Mouse (Mus musculus) heart, embryonic 16.5 days (tissue): ENCODE measurements around the gene Zfp410. TPM values are rescaled to one million over a fixed set of nuclear protein-coding genes. Genes with fewer than 3 reads are reported as not detected.
A peak's percentile ranks its signal among the peaks of the same experiment; 100 is the strongest.

ENCODE experiments used
- ATAC-seq: fragments of 200-750 bp; cut with Nextera tagmentation; replicated peaks from 2 replicates; pipeline ENCODE4 v1.8.0; 2017; ENCODE audit warnings: moderate number of reproducible peaks; ENCODE audit not compliant: insufficient read depth, low FRiP score; ENCODE audit errors: extremely low read depth
- H3K27ac ChIP-seq: fragments of 300-500 bp; sonication (generic); 2 replicates; pipeline ENCODE4 v1.5.1; 2014; ENCODE audit warnings: mild to moderate bottlenecking, low read length, control low read depth, moderate library complexity
- H3K27me3 ChIP-seq: fragments of 300-500 bp; sonication (generic); 2 replicates; pipeline ENCODE4 v1.6.1; 2014; ENCODE audit warnings: low read length, mixed read lengths; ENCODE audit not compliant: control insufficient read depth, insufficient read depth
- H3K36me3 ChIP-seq: fragments of 300-500 bp; sonication (generic); 2 replicates; pipeline ENCODE4 v1.6.1; 2014; ENCODE audit not compliant: control insufficient read depth, insufficient read depth
- H3K4me1 ChIP-seq: fragments of 300-500 bp; sonication (generic); 2 replicates; pipeline ENCODE4 v1.6.1; 2014; ENCODE audit warnings: low read length, mixed read lengths; ENCODE audit not compliant: control insufficient read depth, insufficient read depth
- H3K4me2 ChIP-seq: fragments of 300-500 bp; sonication (generic); 2 replicates; pipeline ENCODE4 v1.6.1; 2014; ENCODE audit warnings: low read depth, mild to moderate bottlenecking, control low read depth, low read length
- H3K4me3 ChIP-seq: fragments of 300-500 bp; sonication (generic); 2 replicates; pipeline ENCODE4 v1.5.1; 2014; ENCODE audit warnings: mild to moderate bottlenecking, control low read depth, low read length
- H3K9ac ChIP-seq: fragments of 300-500 bp; sonication (generic); 2 replicates; pipeline ENCODE4 v1.6.1; 2014; ENCODE audit warnings: low read length, control low read depth
- H3K9me3 ChIP-seq: fragments of 300-500 bp; sonication (generic); replicated peaks from 2 replicates; pipeline ENCODE4 v1.6.1; 2016; ENCODE audit warnings: low read length; ENCODE audit not compliant: control insufficient read depth
- WGBS: fragments of 180-500 bp; shearing (Covaris S2); extraction: QIAGEN DNeasy Blood & Tissue Kit; methylation state at CpG from one replicate; pipeline ENCODE4 v1.1.7; 2014; 5-methylcytosine and 5-hydroxymethylcytosine counted together
- polyA plus RNA-seq: library from polyadenylated mRNA; unstranded; fragments of >200 nt; fragmentation: Nextera tagmentation; extraction: Ambion mirVana; gene quantifications from 2 replicates; pipeline ENCODE4 v1.2.1, GENCODE M21; 2015

The Zfp410 gene
- polyA plus RNA-seq, 1 experiment from 2014 or later = 54.0 TPM

GRCm38 (mm10) chr12:84284885-84285592, 31.6 kb upstream of the Zfp410 start, which contains the start of gene Ptgr2:
TSS of gene Ptgr2 (plus strand) at chr12:84285232.
- WGBS = under 1% methylated on average over 39 of the region's 39 CpGs
- 0 out of 2 replicates have a peak, but pooled peaks cover under 1% of the 10 kb centered on the region for H3K36me3 ChIP-seq
- H3K4me1 ChIP-seq = peaks cover 16% of the 10 kb centered on the region; the same call in 1 of the 2 replicates
- H3K9me3 ChIP-seq = no peaks in the 10 kb centered on the region
- H3K4me3 ChIP-seq = peak within 1 kb of the TSS; percentile 78
- H3K27ac ChIP-seq = peak within 1 kb of the TSS; percentile 94
- ATAC-seq = peak; percentile 98
- no peaks in the 10 kb centered on the region for H3K27me3 ChIP-seq
- H3K9ac ChIP-seq = peak within 1 kb of the TSS; percentile 89
- peak within 1 kb of the TSS; percentile 66 for H3K4me2 ChIP-seq

DNA sequence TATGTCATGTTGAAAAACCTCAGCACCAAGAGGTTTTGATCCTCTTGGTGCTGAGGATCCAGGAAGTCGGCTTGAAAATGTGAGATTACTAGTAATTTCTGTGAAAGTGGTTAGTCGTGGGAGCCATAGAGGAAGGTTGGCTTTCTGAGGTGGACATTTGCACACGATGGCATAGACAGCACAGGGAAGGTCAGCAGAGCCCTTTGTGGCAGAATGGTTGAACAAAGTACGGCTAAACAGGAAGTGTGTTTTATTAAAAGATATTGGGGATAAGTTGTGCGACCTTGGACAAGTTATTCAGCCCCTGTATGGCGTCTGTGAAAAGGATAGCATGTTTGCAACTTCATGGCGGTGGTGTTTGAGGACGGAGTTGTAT, 31.1 kb upstream of the Zfp410 start:
- no peak for ATAC-seq
- Histone ChIP-seq H3K9me3 (no peaks in the 10 kb centered on the region), H3K4me2 (peak overlapping the region; percentile 66), H3K9ac (peak overlapping the region; percentile 89), H3K36me3 (0 out of 2 replicates have a peak, but pooled peaks cover 3% of the 10 kb centered on the region), H3K27me3 (no peaks in the 10 kb centered on the region), H3K4me1 (peaks cover 16% of the 10 kb centered on the region; the same call in 1 of the 2 replicates), H3K4me3 (peak overlapping the region; percentile 78), H3K27ac (peak overlapping the region; percentile 94)
- 18% methylated on average over 8 of the region's 8 CpGs for WGBS

- Histone ChIP-seq H3K4me3 (no peak overlapping the region), H3K27ac (no peak overlapping the region), H3K4me2 (no peak overlapping the region), H3K27me3 (no peaks in the 10 kb centered on the region), H3K4me1 (peaks cover 16% of the 10 kb centered on the region; the same call in 1 of the 2 replicates), H3K9ac (no peak overlapping the region), H3K36me3 (peaks cover 11% of the 10 kb centered on the region), H3K9me3 (no peaks in the 10 kb centered on the region)
- WGBS = 69% methylated on average over 3 of the region's 3 CpGs
- no peak for ATAC-seq
These were observed 28.2 kb upstream of the Zfp410 start for GRCm38 (mm10) chr12:84288461-84288860.

DNA sequence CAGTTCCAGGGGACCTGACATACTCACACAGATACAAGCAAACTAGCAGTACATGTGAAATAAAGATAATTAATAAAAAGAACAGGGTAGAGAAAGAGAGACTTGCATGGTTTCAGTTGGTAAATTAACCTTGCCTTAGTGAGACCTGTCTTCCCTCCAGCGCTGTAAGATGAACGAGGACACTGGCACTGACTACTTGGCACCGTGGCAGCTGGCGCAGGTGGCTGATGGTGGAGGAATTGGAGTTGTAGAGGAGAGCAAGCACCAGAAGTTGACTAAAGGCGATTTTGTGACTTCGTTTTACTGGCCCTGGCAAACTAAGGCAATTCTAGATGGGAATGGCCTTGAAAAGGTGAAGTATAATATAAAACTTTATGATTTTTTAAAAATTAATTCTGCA, 18.8 kb upstream of the Zfp410 start:
- Histone ChIP-seq H3K36me3 (peaks cover 69% of the 10 kb centered on the region), H3K27me3 (no peaks in the 10 kb centered on the region), H3K4me1 (no peaks in the 10 kb centered on the region), H3K4me2 (no peak overlapping the region), H3K4me3 (no peak overlapping the region), H3K9ac (no peak overlapping the region), H3K27ac (no peak overlapping the region), H3K9me3 (no peaks in the 10 kb centered on the region)
- 93% methylated on average over 6 of the region's 6 CpGs for WGBS
- ATAC-seq = no peak

- H3K9ac ChIP-seq = no peak overlapping the region
- no peak overlapping the region for H3K27ac ChIP-seq
- H3K4me1 ChIP-seq = no peaks in the 10 kb centered on the region
- H3K4me2 ChIP-seq = no peak overlapping the region
- H3K27me3 ChIP-seq = no peaks in the 10 kb centered on the region
- WGBS = 93% methylated on average over 2 of the region's 2 CpGs
- no peak for ATAC-seq
- H3K9me3 ChIP-seq = no peaks in the 10 kb centered on the region
- no peak overlapping the region for H3K4me3 ChIP-seq
- peaks cover 65% of the 10 kb centered on the region for H3K36me3 ChIP-seq
These were observed 17.4 kb upstream of the Zfp410 start for GRCm38 (mm10) chr12:84299265-84299664.

- no peak for ATAC-seq
- no peak overlapping the region for H3K4me3 ChIP-seq
- H3K36me3 ChIP-seq = peaks cover 48% of the 10 kb centered on the region
- H3K27ac ChIP-seq = no peak overlapping the region
- no peak overlapping the region for H3K9ac ChIP-seq
- no peaks in the 10 kb centered on the region for H3K27me3 ChIP-seq
- no peak overlapping the region for H3K4me2 ChIP-seq
- H3K4me1 ChIP-seq = no peaks in the 10 kb centered on the region
- WGBS = 90% methylated on average over 5 of the region's 5 CpGs
- H3K9me3 ChIP-seq = no peaks in the 10 kb centered on the region
These were observed 12.6 kb upstream of the Zfp410 start for GRCm38 (mm10) chr12:84304101-84304500.

GRCm38 (mm10) chr12:84304554-84304953, 12.1 kb upstream of the Zfp410 start:
- H3K4me3 ChIP-seq = no peak overlapping the region
- H3K27ac ChIP-seq = no peak overlapping the region
- 71% methylated on average over 1 of the region's 1 CpGs for WGBS
- H3K9me3 ChIP-seq = no peaks in the 10 kb centered on the region
- ATAC-seq = no peak
- H3K27me3 ChIP-seq = no peaks in the 10 kb centered on the region
- no peak overlapping the region for H3K9ac ChIP-seq
- peaks cover 46% of the 10 kb centered on the region for H3K36me3 ChIP-seq
- no peaks in the 10 kb centered on the region for H3K4me1 ChIP-seq
- H3K4me2 ChIP-seq = no peak overlapping the region

- 69% methylated on average over 4 of the region's 5 CpGs for WGBS
These were observed 5.3 kb upstream of the Zfp410 start for GRCm38 (mm10) chr12:84311306-84311705.

DNA sequence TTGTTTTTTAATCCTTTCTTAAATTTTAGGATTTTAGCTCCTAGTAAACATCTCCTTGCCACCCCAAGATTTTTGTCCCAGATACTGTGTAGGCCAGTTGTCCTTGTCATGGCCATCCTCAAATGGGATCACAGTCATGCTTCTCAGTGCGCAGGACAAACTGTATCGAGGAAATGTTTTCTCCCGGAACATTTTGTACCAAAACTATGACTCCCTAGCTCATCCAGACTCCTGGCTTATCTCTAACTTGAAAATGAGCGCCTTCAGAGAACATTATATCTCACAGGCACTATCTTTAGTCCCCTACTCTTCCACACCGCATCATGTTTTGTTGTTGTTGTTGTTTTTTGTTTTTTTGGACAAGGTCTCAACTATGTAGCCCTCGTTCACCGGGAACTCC, 646 bp upstream of the Zfp410 start:
- H3K9ac ChIP-seq = peak overlapping the region; percentile 99
- no peaks in the 10 kb centered on the region for H3K9me3 ChIP-seq
- ATAC-seq = no peak
- H3K27me3 ChIP-seq = no peaks in the 10 kb centered on the region
- H3K4me2 ChIP-seq = peak overlapping the region; percentile 81
- peak overlapping the region; percentile 96 for H3K27ac ChIP-seq
- H3K36me3 ChIP-seq = peaks cover 7% of the 10 kb centered on the region
- H3K4me1 ChIP-seq = peaks cover 16% of the 10 kb centered on the region
- peak overlapping the region; percentile 100 for H3K4me3 ChIP-seq
- WGBS = 25% methylated on average over 7 of the region's 7 CpGs

More at GRCm38 (mm10) chr12:84311306-84311705, 5.3 kb upstream of the Zfp410 start:
- Histone ChIP-seq H3K4me1 (peaks cover 7% of the 10 kb centered on the region), H3K9me3 (no peaks in the 10 kb centered on the region), H3K9ac (no peak overlapping the region), H3K4me3 (no peak overlapping the region), H3K4me2 (no peak overlapping the region), H3K36me3 (peaks cover 17% of the 10 kb centered on the region), H3K27me3 (no peaks in the 10 kb centered on the region), H3K27ac (no peak overlapping the region)
- no peak for ATAC-seq
